Mouse (Mus musculus): ENCODE results near the gene Tet1. TPM values are rescaled to one million over a fixed set of nuclear protein-coding genes. Genes with fewer than 3 reads are reported as not detected.
"Not testable (repeated sequence)": the region's sequence is repeated elsewhere in the genome, so short reads cannot be mapped to it uniquely, and the experiment has no call there.

Gene Tet1
- 1 to 10 TPM; 6.2 to 8.7 TPM for total RNA-seq (2021)

- DNase-seq; intact Hi-C loops (cut with DNase I): not testable (repeated sequence)
Measured at GRCm38 (mm10) chr10:62908896-62909295, at the start of gene Tet1. TSS of gene Tet1 (minus strand) at chr10:62908996.

- intact Hi-C loops (cut with DNase I) = no loop called here
- no peak for DNase-seq
Measured at GRCm38 (mm10) chr10:62948551-62948950, 39.8 kb upstream of the Tet1 start.

- intact Hi-C loops (cut with DNase I) = loop anchor here (2.0 kb wide), 1 partner anchor 26 kb away; the partner anchor contains the start of gene Slc25a16
- DNase-seq = peak; percentile 73 to 83
Measured at GRCm38 (mm10) chr10:62946738-62947471, 38.1 kb upstream of the Tet1 start, which contains the start of gene Dna2. TSS of gene Dna2 (plus strand) at chr10:62947026.

GRCm38 (mm10) chr10:62944975-62945580 is 36.3 kb upstream of the Tet1 start:
- no peak for DNase-seq
- intact Hi-C loops (cut with DNase I) = no loop called here

GRCm38 (mm10) chr10:62932381-62932780 is 23.6 kb upstream of the Tet1 start:
- no peak for DNase-seq
- intact Hi-C loops (cut with DNase I) = no loop called here

GRCm38 (mm10) chr10:62924096-62924635 is 15.4 kb upstream of the Tet1 start:
- no peak for DNase-seq
- intact Hi-C loops (cut with DNase I) = loop anchor here (5.0 kb wide), 1 partner anchor 132 kb away; the partner anchor contains the start of gene Ccar1

GRCm38 (mm10) chr10:62920766-62921156 is 12.0 kb upstream of the Tet1 start:
- intact Hi-C loops (cut with DNase I) = loop anchor here (2.0 to 5.0 kb wide), 2 partner anchors 26 to 128 kb away; partner anchors contain the start of genes Ccar1 and Dna2
- DNase-seq = no peak

- intact Hi-C loops (cut with DNase I) = loop anchor here (2.0 to 5.0 kb wide), 3 partner anchors 27 to 128 kb away; partner anchors contain the start of genes Ccar1 and Dna2
- DNase-seq = peak; percentile 92 to 94
Measured at GRCm38 (mm10) chr10:62919925-62920765, 11.3 kb upstream of the Tet1 start, which contains the start of gene Slc25a16. TSS of gene Slc25a16 (plus strand) at chr10:62920633.

GRCm38 (mm10) chr10:62918985-62919384 is 10.2 kb upstream of the Tet1 start:
- no peak for DNase-seq
- intact Hi-C loops (cut with DNase I) = loop anchor here (5.0 kb wide), 1 partner anchor 52 kb away; no protein-coding TSS in a partner anchor

- DNase-seq = no peak
- intact Hi-C loops (cut with DNase I) = no loop called here
Measured at GRCm38 (mm10) chr10:62911120-62911519, 2.3 kb upstream of the Tet1 start.

GRCm38 (mm10) chr10:62906336-62906735 is 2.5 kb downstream of the Tet1 start:
- DNase-seq = no peak
- intact Hi-C loops (cut with DNase I) = no loop called here

- intact Hi-C loops (cut with DNase I) = no loop called here
- DNase-seq = no peak
Measured at GRCm38 (mm10) chr10:62902829-62903228, 6.0 kb downstream of the Tet1 start.

- no peak for DNase-seq
- intact Hi-C loops (cut with DNase I) = no loop called here
Measured at GRCm38 (mm10) chr10:62901826-62902225, 7.0 kb downstream of the Tet1 start.

GRCm38 (mm10) chr10:62900144-62900543 is 8.7 kb downstream of the Tet1 start:
- no peak for DNase-seq
- intact Hi-C loops (cut with DNase I) = no loop called here

GRCm38 (mm10) chr10:62898061-62898460 is 10.7 kb downstream of the Tet1 start:
- no peak for DNase-seq

GRCm38 (mm10) chr10:62897437-62897836 is 11.4 kb downstream of the Tet1 start:
- intact Hi-C loops (cut with DNase I) = no loop called here

More at GRCm38 (mm10) chr10:62898061-62898460, 10.7 kb downstream of the Tet1 start:
- intact Hi-C loops (cut with DNase I) = no loop called here

GRCm38 (mm10) chr10:62896774-62897173 is 12.0 kb downstream of the Tet1 start:
- no peak for DNase-seq
- intact Hi-C loops (cut with DNase I) = no loop called here

More at GRCm38 (mm10) chr10:62897437-62897836, 11.4 kb downstream of the Tet1 start:
- no peak for DNase-seq

- no peak for DNase-seq
- intact Hi-C loops (cut with DNase I) = no loop called here
Measured at GRCm38 (mm10) chr10:62896035-62896434, 12.8 kb downstream of the Tet1 start.

- no peak for DNase-seq
- intact Hi-C loops (cut with DNase I) = no loop called here
Measured at GRCm38 (mm10) chr10:62895386-62895785, 13.4 kb downstream of the Tet1 start.

GRCm38 (mm10) chr10:62894447-62894846 is 14.3 kb downstream of the Tet1 start:
- DNase-seq = no peak
- intact Hi-C loops (cut with DNase I) = no loop called here
